Mouse (Mus musculus): ENCODE results near the gene Srcin1. TPM values are rescaled to one million over a fixed set of nuclear protein-coding genes. Genes with fewer than 3 reads are reported as not detected.
A peak's percentile ranks its signal among the peaks of the same experiment; 100 is the strongest.

The Srcin1 gene
- polyA plus RNA-seq, 1 experiment from 2014 or later, result not detected

GRCm38 (mm10) chr11:97567480-97567879 lies 8.5 kb downstream of the Srcin1 start:
- H3K4me3 ChIP-seq (ENCODE audit: low read depth, low read length), result no peak overlapping the region
- H3K4me2 ChIP-seq (ENCODE audit: low read depth, low read length), result no peak overlapping the region
- 12% methylated on average over 11 of the region's 11 CpGs for WGBS (ENCODE audit: insufficient replicate concordance)
- H3K9ac ChIP-seq (ENCODE audit: low read depth, low read length), result no peak overlapping the region
- no peak for ATAC-seq (ENCODE audit: low read depth)
- no peaks in the 10 kb centered on the region for H3K4me1 ChIP-seq (ENCODE audit: control insufficient read depth, low read depth, low read length)
- peaks cover 71% of the 10 kb centered on the region for H3K27me3 ChIP-seq (ENCODE audit: control insufficient read depth, insufficient read depth, low read depth, low read length)
- H3K27ac ChIP-seq (ENCODE audit: low read length), result no peak overlapping the region
- no peaks in the 10 kb centered on the region for H3K9me3 ChIP-seq (replicated peaks; ENCODE audit: control insufficient read depth, low read length)
- H3K36me3 ChIP-seq (ENCODE audit: control insufficient read depth, insufficient read depth), result no peaks in the 10 kb centered on the region

DNA sequence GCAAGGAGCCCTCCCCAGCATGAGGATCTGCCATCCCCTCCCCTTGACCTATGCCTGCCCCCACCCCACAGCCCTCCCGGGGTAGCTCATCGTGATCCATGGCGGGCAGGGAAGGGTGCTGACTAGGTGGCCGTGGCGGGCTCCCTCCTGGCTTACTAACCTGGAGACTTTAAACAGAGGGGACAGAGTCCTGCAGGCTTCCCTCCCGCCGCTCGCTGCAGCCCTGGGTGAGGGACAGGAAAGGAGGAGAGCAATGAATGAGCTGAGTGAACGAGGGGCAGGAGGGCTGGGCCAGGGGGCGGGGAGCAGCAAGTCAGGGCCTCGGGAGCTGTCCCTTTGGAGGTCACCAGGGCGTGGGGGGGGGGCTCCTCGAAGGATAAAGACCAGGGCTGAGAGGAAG lies 9.4 kb downstream of the Srcin1 start:
- H3K4me2 ChIP-seq (ENCODE audit: low read depth, low read length), result no peak overlapping the region
- no peak overlapping the region for H3K4me3 ChIP-seq (ENCODE audit: low read depth, low read length)
- H3K9me3 ChIP-seq (replicated peaks; ENCODE audit: control insufficient read depth, low read length), result no peaks in the 10 kb centered on the region
- 3% methylated on average over 13 of the region's 13 CpGs for WGBS (ENCODE audit: insufficient replicate concordance)
- no peaks in the 10 kb centered on the region for H3K4me1 ChIP-seq (ENCODE audit: control insufficient read depth, low read depth, low read length)
- ATAC-seq (ENCODE audit: low read depth), result no peak
- H3K27ac ChIP-seq (ENCODE audit: low read length), result no peak overlapping the region
- no peaks in the 10 kb centered on the region for H3K36me3 ChIP-seq (ENCODE audit: control insufficient read depth, insufficient read depth)
- no peak overlapping the region for H3K9ac ChIP-seq (ENCODE audit: low read depth, low read length)
- H3K27me3 ChIP-seq (ENCODE audit: control insufficient read depth, insufficient read depth, low read depth, low read length), result peaks cover 64% of the 10 kb centered on the region

- no peaks in the 10 kb centered on the region for H3K9me3 ChIP-seq (replicated peaks; ENCODE audit: control insufficient read depth, low read length)
- H3K4me2 ChIP-seq (ENCODE audit: low read depth, low read length), result no peak overlapping the region
- H3K27ac ChIP-seq (ENCODE audit: low read length), result no peak overlapping the region
- H3K9ac ChIP-seq (ENCODE audit: low read depth, low read length), result no peak overlapping the region
- ATAC-seq (ENCODE audit: low read depth), result no peak
- peaks cover 45% of the 10 kb centered on the region for H3K27me3 ChIP-seq (ENCODE audit: control insufficient read depth, insufficient read depth, low read depth, low read length)
- WGBS (ENCODE audit: insufficient replicate concordance), result 19% methylated on average over 14 of the region's 14 CpGs
- H3K36me3 ChIP-seq (ENCODE audit: control insufficient read depth, insufficient read depth), result no peaks in the 10 kb centered on the region
- no peaks in the 10 kb centered on the region for H3K4me1 ChIP-seq (ENCODE audit: control insufficient read depth, low read depth, low read length)
- H3K4me3 ChIP-seq (ENCODE audit: low read depth, low read length), result no peak overlapping the region
Observed at GRCm38 (mm10) chr11:97563730-97564129, 12.3 kb downstream of the Srcin1 start.

- no peak for ATAC-seq (ENCODE audit: low read depth)
- Histone ChIP-seq H3K27me3 (ENCODE audit: control insufficient read depth, insufficient read depth, low read depth, low read length) (peaks cover 37% of the 10 kb centered on the region), H3K4me3 (ENCODE audit: low read depth, low read length) (no peak overlapping the region), H3K36me3 (ENCODE audit: control insufficient read depth, insufficient read depth) (no peaks in the 10 kb centered on the region), H3K9me3 (replicated peaks; ENCODE audit: control insufficient read depth, low read length) (no peaks in the 10 kb centered on the region), H3K4me1 (ENCODE audit: control insufficient read depth, low read depth, low read length) (no peaks in the 10 kb centered on the region), H3K9ac (ENCODE audit: low read depth, low read length) (no peak overlapping the region), H3K4me2 (ENCODE audit: low read depth, low read length) (no peak overlapping the region), H3K27ac (ENCODE audit: low read length) (no peak overlapping the region)
- 36% methylated on average over 3 of the region's 3 CpGs for WGBS (ENCODE audit: insufficient replicate concordance)
Observed at GRCm38 (mm10) chr11:97562536-97562935, 13.4 kb downstream of the Srcin1 start.

DNA sequence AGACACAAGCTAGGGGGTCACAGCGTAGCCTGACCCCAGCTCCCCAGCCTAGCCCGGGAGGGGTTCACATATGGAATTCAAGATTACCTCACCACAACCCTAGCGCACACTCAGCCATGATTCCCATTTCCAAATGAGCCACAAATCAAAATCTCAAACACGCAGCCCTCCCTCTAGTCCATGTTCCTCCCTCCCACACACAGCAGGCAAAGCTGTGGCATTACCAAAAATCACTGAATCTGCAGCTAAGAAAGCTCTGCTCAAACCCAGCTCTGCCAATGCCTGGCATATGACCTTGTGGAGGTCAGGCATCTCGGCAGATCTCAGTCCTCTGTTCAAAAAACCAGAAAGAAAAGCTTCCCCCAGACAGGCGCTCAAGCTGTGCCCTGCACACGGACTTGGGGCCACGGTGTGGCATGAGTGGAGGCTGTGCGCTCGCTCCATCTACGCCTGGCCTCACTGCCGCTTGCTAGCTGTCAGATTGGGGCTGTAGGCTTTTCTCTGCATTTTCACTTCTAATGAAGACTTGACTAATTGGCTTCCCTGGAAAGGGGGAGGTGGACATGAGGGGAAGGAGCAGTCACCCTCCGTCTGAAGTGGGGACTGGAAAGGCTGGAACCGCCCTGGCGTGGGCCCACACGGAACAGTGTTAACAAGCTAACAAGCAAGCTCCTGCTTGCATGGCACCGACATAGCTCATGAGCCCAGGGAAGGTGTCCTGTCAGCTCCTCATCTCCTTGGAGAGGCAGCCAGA lies 15.6 kb downstream of the Srcin1 start:
- Histone ChIP-seq H3K4me3 (ENCODE audit: low read depth, low read length) (no peak overlapping the region), H3K27me3 (ENCODE audit: control insufficient read depth, insufficient read depth, low read depth, low read length) (peaks cover 21% of the 10 kb centered on the region), H3K9ac (ENCODE audit: low read depth, low read length) (no peak overlapping the region), H3K4me1 (ENCODE audit: control insufficient read depth, low read depth, low read length) (no peaks in the 10 kb centered on the region), H3K4me2 (ENCODE audit: low read depth, low read length) (no peak overlapping the region), H3K9me3 (replicated peaks; ENCODE audit: control insufficient read depth, low read length) (no peaks in the 10 kb centered on the region), H3K27ac (ENCODE audit: low read length) (no peak overlapping the region), H3K36me3 (ENCODE audit: control insufficient read depth, insufficient read depth) (no peaks in the 10 kb centered on the region)
- WGBS (ENCODE audit: insufficient replicate concordance), result 49% methylated on average over 17 of the region's 17 CpGs
- no peak for ATAC-seq (ENCODE audit: low read depth)

DNA sequence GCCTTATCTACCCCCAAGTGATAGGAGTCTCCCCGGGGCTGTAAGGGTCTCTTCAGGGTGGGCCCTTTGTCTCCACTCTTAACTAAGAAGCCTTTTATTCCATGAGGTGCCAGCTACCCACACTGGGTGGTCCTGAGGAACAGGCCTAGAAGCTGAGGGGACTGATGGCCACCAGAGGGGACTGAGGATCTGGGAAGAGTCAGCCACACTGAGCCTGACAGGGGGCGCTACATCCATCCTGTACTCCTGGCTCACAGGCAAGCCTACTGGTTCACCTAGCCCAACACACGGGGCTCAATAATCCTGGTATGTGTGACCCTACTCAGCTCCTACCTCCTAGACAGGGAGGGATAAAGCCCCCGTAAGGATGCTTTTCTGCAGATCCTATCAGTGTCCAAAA lies 16.4 kb downstream of the Srcin1 start:
- H3K9me3 ChIP-seq (replicated peaks; ENCODE audit: control insufficient read depth, low read length), result no peaks in the 10 kb centered on the region
- no peaks in the 10 kb centered on the region for H3K36me3 ChIP-seq (ENCODE audit: control insufficient read depth, insufficient read depth)
- no peak overlapping the region for H3K27ac ChIP-seq (ENCODE audit: low read length)
- H3K9ac ChIP-seq (ENCODE audit: low read depth, low read length), result no peak overlapping the region
- no peak for ATAC-seq (ENCODE audit: low read depth)
- no peaks in the 10 kb centered on the region; the same call in 1 of the 2 replicates for H3K4me1 ChIP-seq (ENCODE audit: control insufficient read depth, low read depth, low read length)
- peaks cover 14% of the 10 kb centered on the region for H3K27me3 ChIP-seq (ENCODE audit: control insufficient read depth, insufficient read depth, low read depth, low read length)
- WGBS (ENCODE audit: insufficient replicate concordance), result 31% methylated on average over 4 of the region's 4 CpGs
- H3K4me2 ChIP-seq (ENCODE audit: low read depth, low read length), result no peak overlapping the region
- H3K4me3 ChIP-seq (ENCODE audit: low read depth, low read length), result no peak overlapping the region

GRCm38 (mm10) chr11:97557885-97558284 lies 18.1 kb downstream of the Srcin1 start:
- H3K36me3 ChIP-seq (ENCODE audit: control insufficient read depth, insufficient read depth), result no peaks in the 10 kb centered on the region
- H3K4me1 ChIP-seq (ENCODE audit: control insufficient read depth, low read depth, low read length), result no peaks in the 10 kb centered on the region; the same call in 1 of the 2 replicates
- ATAC-seq (ENCODE audit: low read depth), result no peak
- H3K4me2 ChIP-seq (ENCODE audit: low read depth, low read length), result no peak overlapping the region
- 53% methylated on average over 4 of the region's 4 CpGs for WGBS (ENCODE audit: insufficient replicate concordance)
- no peak overlapping the region for H3K9ac ChIP-seq (ENCODE audit: low read depth, low read length)
- H3K27ac ChIP-seq (ENCODE audit: low read length), result no peak overlapping the region
- H3K9me3 ChIP-seq (replicated peaks; ENCODE audit: control insufficient read depth, low read length), result no peaks in the 10 kb centered on the region
- H3K4me3 ChIP-seq (ENCODE audit: low read depth, low read length), result no peak overlapping the region
- peaks cover 5% of the 10 kb centered on the region for H3K27me3 ChIP-seq (ENCODE audit: control insufficient read depth, insufficient read depth, low read depth, low read length)

- WGBS (ENCODE audit: insufficient replicate concordance), result 12% methylated on average over 7 of the region's 7 CpGs
- Histone ChIP-seq H3K9me3 (replicated peaks; ENCODE audit: control insufficient read depth, low read length) (no peaks in the 10 kb centered on the region), H3K9ac (ENCODE audit: low read depth, low read length) (no peak overlapping the region), H3K4me3 (ENCODE audit: low read depth, low read length) (no peak overlapping the region), H3K4me1 (ENCODE audit: control insufficient read depth, low read depth, low read length) (no peaks in the 10 kb centered on the region; the same call in 1 of the 2 replicates), H3K27ac (ENCODE audit: low read length) (no peak overlapping the region), H3K36me3 (ENCODE audit: control insufficient read depth, insufficient read depth) (no peaks in the 10 kb centered on the region), H3K27me3 (ENCODE audit: control insufficient read depth, insufficient read depth, low read depth, low read length) (peaks cover 9% of the 10 kb centered on the region), H3K4me2 (ENCODE audit: low read depth, low read length) (no peak overlapping the region)
- no peak for ATAC-seq (ENCODE audit: low read depth)
Observed at GRCm38 (mm10) chr11:97556569-97557408, 19.2 kb downstream of the Srcin1 start.

DNA sequence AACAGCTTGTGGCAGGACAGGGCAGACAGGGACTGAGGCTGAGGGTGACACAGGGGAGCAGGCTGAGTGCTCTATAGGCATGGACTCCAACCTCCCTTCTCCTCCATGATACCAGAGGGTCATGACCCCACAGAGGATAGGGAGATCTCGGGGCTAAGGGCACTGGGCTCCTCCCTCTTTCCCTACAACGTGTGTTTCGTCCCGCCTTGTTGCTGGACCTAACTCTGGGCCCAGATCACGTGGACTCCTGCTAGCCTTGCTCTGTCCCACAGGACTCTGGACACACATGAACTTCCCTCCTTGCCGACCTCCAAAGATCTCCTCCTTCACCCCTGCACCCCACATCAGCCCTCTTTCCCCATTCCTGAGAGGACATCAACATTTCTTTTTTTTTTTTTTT lies 20.8 kb downstream of the Srcin1 start:
- Histone ChIP-seq H3K9ac (ENCODE audit: low read depth, low read length) (no peak overlapping the region), H3K27me3 (ENCODE audit: control insufficient read depth, insufficient read depth, low read depth, low read length) (peaks cover 25% of the 10 kb centered on the region), H3K4me3 (ENCODE audit: low read depth, low read length) (no peak overlapping the region), H3K27ac (ENCODE audit: low read length) (no peak overlapping the region), H3K4me1 (ENCODE audit: control insufficient read depth, low read depth, low read length) (no peaks in the 10 kb centered on the region; the same call in 1 of the 2 replicates), H3K4me2 (ENCODE audit: low read depth, low read length) (no peak overlapping the region), H3K36me3 (ENCODE audit: control insufficient read depth, insufficient read depth) (no peaks in the 10 kb centered on the region), H3K9me3 (replicated peaks; ENCODE audit: control insufficient read depth, low read length) (no peaks in the 10 kb centered on the region)
- 0 out of 2 replicates have a peak, but pooled peaks have one; percentile 19 for ATAC-seq (ENCODE audit: low read depth)
- WGBS (ENCODE audit: insufficient replicate concordance), result 32% methylated on average over 6 of the region's 6 CpGs
